Mouse (Mus musculus) CD8-positive naive resting alpha-beta T cell, adult 2 months (primary cell): ENCODE data around the gene Kdelr3.

Source experiments
- DNase-seq, 2 experiments: peaks; one replicate each; pipeline ENCODE4 v3.0.0; 2022; ENCODE audit warnings: low read depth in 2 of 2, low spot score in 2 of 2

Kdelr3 gene

DNA sequence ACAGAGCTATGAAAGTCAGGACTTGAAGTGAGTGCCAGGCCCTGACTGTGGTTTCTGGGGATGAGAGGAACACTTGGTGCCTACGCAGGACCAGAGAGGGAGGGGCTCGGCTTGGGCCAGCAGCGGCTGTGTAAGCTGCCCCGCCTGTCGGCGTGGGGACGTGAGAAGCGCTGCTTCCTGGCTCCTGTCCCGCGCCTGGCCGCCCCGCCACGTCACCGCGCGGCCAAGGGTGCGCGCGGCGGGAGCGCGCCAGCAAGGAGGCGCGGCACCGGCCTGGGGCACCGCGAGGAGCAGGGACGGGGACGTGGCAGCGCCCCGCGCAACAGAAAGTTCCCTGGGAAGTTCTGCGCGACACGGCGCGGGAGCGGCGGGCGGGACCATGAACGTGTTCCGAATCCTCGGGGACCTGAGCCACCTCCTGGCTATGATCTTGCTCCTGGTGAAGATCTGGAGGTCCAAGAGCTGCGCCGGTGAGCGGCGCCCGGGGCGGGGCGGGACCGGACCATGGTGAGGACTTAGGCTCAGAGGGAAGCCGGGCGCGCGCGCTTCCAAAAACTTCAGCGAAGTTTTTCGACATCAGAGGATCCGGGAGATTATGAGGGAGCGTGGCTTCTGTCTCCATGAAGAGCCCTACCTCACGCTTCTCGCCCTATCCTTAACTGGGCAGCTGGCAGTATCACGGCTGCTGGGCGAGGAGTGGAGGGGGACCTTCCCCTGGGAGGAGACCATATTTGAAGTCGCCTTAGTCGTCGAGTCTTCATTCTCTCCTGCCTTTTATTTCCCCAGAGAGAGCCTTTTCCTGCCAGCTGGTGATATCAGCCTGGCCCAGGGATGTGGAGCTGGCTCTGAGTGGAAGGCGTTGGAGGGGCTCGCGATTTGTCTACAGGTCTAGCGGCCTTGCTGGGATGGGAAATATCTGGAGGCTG, at the start of gene Kdelr3:
Gene Kdelr3, plus strand, starts transcription at position 241 of the 926 bp plus-strand sequence.
- no peak for DNase-seq

DNA sequence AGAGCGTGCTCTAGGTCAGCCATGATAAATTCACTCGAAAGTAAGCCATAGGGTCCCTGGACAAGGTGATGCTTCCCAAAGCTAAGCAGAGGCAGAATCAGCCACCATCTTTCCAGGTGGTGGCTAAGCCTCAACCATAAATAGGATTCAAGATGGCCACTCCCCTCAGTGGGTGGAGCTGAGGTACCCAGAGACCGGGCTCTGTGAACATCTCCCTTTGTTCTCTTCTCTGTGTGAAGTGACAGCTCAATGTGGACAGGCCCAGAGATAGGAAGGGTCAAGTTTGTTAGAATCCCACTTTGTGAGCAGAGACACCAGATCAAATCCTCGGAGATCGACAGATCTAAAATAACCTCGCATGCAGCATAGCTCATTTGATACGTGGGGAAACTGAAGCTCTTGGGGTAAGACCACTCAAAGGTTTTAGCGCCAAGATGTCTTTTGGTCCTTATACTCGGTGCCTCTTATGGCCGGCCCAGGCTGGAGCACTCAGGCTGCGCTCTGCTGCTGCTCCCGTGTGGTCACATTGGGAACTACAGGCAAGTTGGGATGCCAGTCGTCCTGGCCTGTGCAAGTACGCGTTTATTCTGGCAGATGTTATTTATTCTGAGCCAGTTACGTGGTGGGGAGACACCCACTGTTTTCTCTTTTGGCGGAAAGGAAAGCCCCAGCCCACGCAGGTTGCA, 49.5 kb upstream of the Kdelr3 start:
- DNase-seq, result peak; percentile 69 to 77

DNA sequence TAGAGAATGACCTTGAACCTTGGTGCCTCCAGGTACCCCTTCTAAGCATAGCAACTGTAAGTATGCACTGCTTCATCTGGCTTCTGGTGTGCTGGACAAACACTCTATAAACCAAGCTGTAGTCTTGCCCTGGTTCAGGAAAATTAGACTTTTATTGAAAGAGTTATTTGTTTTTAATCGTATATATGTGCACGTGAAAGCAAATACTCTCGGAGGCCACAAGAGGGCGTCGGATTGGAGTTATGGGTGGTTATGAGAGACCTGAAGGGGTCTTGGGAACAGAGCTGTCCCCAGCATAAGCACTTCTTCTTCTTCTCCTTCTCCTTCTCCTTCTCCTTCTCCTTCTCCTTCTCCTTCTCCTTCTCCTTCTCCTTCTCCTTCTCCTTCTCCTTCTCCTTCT, 46.6 kb upstream of the Kdelr3 start:
- DNase-seq, result no peak

DNA sequence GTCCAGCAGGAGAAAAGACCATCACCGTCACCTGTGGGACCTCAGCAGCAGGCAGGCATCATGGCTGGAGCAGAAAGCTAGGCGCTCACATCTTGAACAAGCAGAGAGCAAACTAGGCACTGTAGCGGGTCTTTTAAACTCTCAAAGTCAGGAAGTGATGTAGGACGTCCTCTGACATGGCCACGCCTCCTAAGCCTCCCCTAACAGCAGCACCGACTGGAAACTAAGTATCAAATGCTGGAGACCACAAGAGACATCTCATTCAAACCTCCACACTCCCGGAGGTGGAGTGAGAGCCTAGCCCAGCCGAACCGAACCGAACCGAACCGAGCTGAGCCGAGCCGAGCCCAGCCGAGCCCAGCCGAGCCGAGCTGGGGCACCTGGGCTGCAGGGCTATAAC, 45.6 kb upstream of the Kdelr3 start:
- DNase-seq, result no peak

DNA sequence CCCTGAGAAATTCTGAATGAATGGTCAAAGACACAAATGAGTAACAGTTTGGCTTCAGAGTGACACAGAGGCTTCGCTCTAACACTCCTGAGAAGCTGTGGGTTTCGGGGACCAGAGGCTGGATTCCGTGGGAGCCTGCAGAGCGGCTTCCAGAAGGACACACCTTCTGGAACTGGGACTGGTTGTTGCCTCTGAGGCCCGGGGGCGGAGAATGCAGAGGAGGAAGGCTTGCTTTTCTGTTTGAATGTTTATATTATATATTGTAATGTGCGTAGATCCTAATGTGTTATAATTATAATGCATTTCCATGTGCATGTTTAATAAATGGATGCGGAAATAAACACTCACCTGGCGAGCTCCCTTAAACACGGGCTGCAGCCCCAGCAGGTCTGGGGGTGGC, 45.1 kb upstream of the Kdelr3 start:
- no peak for DNase-seq

DNA sequence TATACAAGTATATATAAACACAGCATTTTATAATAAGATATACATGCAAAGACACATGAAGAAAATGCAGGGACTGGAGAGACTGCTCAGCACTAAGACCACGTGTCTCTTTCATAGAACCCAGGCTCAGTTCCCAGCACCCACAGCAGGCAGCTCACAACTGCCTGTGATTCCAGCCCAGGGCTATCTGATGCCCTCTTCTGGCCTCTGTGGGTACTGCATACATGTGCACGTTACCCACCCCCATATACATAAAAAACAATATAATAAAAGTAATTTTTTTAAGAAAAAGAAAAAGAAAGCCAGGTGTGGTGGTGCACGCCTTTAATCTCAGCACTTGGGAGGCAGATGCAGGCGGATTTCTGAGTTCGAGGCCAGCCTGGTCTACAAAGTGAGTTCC, 43.2 kb upstream of the Kdelr3 start:
- no peak for DNase-seq

DNA sequence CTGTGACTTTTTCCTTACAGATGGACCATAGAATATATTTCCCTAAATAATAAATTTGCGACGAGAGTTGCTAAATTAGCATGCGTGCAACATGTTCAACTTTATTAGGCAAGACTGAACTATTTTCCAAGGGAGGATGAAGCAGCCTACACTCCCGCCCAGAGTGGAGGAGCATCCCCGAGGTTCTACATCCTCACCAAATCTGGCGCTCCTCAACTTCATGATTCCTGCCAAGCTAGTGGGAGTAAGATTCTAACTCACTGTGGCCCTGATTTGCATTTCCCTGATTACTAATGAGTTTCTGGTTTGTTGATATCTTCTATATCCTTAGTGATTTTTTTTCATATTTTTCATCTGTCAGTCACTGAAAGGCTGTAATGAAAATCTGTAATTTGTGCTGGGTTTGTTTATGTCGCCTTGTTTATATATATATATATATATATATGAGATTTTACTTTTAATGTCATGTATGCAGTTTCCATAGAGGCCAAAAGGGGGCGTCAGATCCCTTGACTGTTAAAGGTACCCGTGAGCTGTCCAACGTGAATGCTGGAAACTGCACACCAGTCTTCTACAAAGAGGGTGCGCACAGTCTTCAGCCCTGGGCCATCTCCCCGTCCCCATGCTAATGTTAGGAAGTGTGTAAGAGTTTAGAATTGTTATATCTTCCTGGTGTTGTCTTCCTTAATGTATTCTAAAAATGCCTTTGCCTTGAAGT, 42.4 kb upstream of the Kdelr3 start:
- peak in 1 of 2 experiments; percentile 18 for DNase-seq

DNA sequence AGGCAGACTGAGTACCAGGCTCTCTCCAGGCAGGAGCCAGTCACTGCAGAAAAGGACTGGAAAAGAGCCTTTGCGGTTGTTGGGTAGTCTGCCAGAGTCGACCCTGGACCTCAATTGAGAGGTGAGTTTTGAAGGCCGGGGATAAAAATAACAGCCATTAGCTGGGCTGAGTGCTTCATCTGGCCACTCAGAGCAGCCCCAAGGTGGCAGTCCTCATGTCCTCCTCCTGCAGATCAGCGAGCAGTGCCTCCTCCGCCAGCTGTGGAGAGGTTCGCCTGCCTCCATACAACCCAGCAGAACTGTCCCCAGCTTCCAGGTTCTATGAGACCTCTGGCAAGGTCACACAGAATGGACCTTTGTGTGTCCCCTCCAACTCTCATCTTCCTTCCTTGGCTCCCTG, 39.0 kb upstream of the Kdelr3 start:
- DNase-seq, result no peak

DNA sequence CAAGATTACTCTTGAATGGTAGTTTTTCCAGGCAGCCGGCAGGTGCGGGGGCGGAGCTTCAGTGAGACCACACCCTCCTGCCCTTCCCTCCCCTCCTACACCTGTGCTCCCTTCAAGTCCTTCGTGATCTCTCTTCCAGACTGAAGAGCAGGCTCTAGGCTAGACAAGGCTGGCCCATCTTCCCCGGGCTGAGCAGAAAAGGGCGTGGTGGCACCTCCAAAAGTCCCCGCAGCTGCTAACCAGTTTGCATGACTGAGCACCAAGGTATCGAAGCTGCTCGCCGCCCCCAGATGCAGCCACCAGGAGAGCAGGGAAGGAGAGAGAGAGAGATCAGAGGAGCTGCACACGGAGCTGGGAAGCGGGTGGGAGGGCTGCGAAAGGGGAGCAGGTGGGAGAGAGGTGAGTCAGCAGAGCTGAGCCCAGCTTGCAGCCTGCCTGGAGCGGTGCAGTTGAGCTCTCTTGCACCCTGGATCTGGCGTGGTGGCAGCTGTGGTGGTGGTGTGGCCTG, 35.0 kb upstream of the Kdelr3 start:
- DNase-seq, result no peak

DNA sequence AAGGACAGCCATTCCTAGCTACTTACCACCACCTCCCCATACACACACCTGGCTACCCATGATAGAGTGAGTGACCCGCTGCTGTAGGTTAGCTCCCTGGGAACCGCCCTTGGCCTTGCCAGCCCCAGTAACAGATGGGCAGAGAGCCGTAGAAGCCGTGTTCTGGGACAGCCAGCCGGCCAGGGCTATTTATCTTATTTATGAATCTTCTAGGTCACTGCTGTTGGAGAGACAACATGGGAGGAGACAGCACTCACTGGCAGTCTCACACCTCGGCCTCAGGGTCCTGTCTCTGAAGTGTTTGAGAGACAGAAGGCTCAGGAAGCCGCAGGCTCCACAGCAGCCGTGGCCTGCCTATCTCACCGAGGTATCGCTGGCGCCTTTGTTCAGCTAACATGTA, 26.7 kb upstream of the Kdelr3 start:
- no peak for DNase-seq

DNA sequence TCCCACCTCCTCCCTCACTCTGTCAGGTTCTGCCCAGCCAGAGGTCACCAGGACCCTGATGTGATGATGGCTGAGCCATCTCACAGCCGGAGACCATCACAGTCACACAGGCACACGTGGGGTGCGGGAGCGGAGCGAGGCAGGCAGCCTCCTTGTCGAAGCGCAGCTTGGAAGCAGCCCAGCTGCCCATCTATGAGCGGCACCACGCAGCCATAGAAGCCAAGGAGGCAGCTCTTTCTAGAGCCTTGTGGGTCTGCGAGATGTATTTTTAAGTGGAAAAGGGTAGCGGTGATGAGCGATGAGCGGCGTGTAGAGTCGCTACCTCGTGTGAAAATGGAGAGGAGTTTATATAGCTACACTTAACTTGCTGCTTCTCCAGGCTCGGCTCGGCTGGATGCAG, 22.7 kb upstream of the Kdelr3 start:
- no peak for DNase-seq

DNA sequence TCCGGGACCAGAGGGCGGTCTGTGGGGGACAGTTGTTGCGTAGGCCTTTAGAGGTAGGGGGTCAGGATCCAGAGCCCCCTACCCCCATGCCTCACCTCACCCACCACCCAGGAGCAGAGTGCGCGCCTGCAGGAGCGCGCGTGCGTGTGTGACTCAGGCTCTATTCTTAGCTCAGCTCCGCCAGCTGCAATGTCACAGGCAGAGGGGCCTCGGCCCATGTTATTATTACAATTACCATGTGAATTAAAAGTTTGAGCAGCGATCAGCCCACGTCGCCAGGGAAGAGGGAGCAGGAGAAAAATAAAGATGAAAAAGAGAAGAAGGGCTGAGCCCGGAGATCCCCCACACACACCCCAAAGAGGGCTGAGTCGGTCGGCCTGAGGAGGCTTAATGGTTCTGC, 16.1 kb upstream of the Kdelr3 start:
- DNase-seq, result no peak

DNA sequence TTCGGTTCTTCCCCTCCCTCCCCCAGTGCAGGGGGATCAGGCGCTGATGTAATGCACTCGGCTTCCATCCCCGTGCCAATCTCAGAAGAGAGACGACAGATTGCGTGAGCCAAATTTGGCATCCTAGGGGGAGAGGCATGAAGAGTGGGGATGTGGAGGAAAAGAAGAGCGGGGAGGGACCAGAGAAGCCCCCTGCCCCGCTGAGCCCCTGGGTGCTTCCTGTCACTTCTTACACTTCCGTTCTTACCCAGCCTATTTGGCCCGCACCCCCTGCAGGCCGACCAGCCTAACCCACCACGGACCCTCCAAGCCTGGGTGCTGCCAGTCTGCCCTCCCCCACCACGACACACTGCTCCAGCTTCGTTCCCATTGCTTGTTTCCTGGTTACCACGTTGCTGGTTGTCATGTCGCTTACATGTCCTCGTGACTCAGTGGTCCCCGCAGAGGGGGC, 13.3 kb upstream of the Kdelr3 start:
- no peak for DNase-seq

DNA sequence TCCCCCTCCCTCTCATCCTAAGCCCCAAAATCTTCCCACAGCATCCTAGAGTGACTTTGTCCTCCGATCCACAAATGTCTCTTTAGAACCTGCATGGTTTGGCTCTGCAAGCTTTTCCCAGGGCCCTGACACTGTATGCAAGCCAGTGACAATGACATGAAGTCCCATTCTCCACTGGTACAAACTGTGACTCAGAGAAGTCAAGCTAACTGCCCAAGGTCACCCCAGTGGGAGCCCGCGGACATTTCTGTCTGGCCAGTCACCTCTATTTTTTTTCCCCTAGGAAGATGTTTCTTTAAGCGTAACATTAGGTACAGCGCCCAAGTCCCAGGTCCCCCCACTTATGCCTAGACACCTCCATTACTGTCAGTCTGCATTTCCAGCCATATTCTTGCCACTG, 12.8 kb upstream of the Kdelr3 start:
- DNase-seq, result no peak

DNA sequence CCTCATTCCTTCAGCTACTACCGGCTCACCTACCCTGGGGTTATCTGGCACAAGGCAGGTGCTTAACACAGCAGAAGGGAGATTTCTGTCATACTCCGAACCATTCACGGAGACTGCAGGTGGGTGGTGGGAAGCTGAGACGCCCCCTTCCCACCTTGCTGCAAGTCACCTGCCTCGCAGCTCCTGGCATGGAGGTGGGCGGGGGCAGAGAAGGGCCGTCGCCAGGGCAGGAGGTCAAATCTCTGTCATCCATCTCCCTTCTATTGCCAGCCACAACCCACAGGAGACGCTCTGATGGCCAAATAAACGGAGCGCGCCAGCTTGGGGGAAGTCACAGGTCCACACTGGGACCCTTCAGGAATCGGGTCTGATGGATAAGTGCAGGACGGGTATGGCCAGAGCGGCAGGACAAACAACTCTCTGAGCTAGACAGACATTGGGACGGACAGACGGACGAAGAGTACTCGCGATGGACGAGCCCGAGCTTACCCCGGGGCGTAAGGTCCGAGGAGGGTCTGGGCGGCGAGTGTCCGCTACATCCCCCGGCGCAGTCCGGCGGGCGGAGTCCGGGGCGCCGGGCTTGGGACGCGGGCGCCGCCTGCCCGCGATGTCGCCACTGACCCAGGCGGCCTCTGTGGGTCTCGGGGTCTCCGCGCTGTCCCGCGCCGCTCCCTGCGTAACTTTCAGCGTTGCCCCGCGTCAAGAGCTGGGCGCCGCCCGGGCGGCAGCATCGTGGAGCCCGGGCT, 11.3 kb upstream of the Kdelr3 start, which contains the start of gene Kcnj4:
Gene Kcnj4, minus strand, starts transcription at position 535 of the 746 bp plus-strand sequence.
- DNase-seq, result no peak

DNA sequence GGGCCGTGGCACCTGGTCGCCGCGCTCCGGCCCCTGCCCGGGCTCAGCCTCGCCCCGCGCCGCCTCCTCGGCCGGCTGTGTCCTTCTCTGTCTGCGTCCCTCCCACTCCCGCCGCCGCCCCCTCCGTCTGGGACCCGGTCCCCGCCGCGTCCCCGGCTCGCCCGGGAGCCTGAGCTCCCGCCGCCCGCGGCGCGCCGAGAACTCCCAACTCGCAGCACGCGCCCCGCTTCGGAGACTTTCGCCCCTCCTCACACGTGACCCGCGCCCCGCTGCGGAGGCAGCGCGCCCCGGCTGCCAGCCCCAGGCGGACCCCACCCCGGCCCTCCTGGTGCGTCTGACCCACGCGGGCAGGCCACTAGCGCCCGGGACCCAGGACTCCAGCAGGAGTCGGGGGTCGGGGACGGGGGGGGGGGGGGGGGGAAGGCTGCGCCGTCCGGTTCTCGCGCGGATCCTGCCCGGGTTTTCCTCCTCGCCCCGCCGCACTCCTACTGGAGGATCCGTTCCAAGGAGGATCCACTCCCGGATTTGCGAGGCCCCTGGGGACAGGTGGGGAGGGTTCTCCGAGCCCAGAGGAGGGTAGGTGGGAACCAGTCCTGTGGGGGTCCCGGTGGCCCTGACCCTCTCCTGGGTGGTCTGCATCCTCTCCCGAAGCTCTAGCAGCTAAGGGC, 10.5 kb upstream of the Kdelr3 start:
- DNase-seq, result no peak

DNA sequence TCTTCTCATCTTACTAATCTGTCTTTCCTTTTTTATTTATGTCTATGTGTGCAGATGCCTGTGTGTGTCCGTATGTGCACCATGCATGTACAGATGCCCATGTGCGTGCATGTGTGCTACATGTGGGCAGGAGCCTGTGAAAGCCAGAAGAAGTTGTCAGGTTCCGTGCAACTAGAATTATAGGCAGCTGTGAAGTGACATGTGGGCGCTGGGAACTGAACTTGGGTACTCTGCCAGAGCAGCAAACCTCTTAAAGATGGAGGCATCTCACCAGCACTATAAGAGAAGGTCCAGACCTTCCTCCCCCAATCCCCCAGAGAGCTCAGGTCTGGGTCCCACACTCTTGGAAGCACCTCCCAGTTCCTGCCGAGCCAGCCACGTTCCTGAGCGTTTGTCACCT, 9.8 kb upstream of the Kdelr3 start:
- no peak for DNase-seq

DNA sequence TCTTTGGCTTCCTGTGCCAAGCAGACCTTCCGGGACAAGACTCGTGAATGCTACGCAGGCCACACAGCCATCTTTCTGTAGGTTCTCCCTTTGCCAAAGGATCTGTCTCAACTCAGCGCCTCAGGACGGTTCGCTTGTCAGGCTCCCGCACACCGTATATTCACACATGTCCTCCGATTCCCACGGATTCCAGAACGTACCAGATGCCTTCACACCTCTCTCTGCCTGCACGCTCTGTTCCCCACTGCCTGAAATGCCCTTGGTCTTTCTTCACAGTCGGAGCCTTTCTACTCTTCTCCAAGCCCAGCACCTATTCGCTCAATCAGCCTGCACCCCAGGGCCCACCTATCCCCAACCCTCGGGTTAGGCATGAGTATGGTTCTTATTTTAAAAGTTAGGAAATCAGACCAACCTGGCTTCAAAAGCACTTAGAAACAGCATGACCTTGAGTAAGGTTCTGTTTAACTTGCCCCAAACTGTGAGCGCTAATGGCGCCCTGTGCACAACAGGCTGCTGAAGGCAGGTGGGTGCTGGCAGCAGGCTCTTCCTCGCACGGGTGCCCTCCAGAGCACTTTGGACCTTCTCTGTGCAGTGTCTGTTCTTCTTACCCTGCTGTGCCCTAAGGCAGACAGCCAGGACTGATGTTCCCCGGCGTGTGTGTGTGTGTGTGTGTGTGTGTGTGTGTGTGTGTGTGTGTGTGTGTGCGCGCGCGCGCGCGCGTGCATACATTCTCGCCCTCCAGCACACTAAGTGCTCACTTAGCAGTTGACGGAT, 9.0 kb upstream of the Kdelr3 start:
- no peak for DNase-seq

DNA sequence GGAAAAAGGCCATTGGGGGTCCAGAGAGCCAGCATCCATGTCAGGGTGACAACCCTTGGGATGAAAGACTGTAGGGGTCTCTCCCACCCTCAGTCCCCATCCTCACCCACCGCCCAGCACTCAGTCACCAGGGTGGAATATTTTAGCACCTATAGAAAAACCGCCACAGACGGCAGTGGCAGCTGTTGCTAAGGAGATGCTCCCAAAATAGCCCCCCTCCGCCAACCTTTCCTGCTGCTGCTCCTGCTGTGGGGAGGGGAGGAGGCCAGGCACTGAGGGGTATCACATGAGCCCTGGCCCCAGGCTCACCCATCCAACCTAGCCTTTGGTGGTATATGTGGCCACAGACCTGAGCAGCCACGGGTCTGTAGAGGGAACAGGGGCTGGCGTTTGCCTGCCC, 6.2 kb upstream of the Kdelr3 start:
- no peak for DNase-seq
